Mouse (Mus musculus): ENCODE results near the gene Plekhm3. TPM values are rescaled to one million over a fixed set of nuclear protein-coding genes. Genes with fewer than 3 reads are reported as not detected.

Plekhm3 gene
- total RNA-seq, 2 experiments from 2014 or later, result 7.5 to 8.6 TPM

GRCm38 (mm10) chr1:64884007-64884406 is 72.6 kb downstream of the Plekhm3 start:
- no peak for DNase-seq
- intact Hi-C loops (cut with DNase I), result no loop called here

GRCm38 (mm10) chr1:64880613-64881012 is 76.0 kb downstream of the Plekhm3 start:
- intact Hi-C loops (cut with DNase I), result no loop called here

DNA sequence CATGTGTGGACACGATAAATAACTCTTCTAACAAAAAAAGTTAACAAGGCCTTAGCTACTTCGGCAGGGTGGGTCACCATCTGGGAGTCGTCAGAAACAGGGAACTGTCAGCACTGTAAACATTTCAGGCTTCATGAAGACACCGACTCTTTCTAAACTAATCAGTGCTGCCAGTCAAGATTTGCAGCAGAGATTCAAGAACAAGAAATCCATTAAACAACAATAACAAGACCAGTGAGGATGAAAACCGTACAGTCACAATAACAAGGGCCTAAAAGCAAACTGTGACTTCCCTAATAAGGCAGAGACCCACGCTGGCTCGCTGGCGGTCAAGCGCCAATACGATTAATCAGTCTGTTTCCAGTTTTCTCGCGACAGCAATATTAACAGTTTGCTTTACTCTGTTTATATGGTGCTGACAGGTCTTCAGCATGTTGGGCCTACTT is 77.8 kb downstream of the Plekhm3 start:
- no peak for DNase-seq
- intact Hi-C loops (cut with DNase I), result no loop called here

More at GRCm38 (mm10) chr1:64880613-64881012, 76.0 kb downstream of the Plekhm3 start:
- no peak for DNase-seq

DNA sequence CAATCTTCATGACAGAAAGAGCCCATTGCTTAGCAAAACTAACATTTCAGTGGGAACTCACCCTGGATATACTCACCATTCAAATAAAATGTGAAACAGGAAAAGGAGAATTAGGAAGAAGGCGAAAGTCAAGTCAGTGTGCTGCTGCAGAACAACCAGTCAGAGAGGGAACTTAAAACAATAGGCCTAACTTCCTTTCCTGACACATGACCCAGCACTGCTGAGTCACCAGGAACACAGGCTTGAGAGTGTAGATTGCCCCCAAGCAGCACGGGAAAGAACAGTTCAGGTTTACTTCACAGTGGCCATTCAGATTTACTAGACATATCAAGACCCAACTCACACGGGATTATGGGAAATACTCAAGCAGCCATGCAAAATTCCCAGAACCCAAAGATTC is 80.3 kb downstream of the Plekhm3 start:
- DNase-seq, result peak; percentile 18 to 35
- intact Hi-C loops (cut with DNase I), result no loop called here

- intact Hi-C loops (cut with DNase I), result no loop called here
- no peak for DNase-seq
These were observed 80.9 kb downstream of the Plekhm3 start for GRCm38 (mm10) chr1:64875712-64876111.

DNA sequence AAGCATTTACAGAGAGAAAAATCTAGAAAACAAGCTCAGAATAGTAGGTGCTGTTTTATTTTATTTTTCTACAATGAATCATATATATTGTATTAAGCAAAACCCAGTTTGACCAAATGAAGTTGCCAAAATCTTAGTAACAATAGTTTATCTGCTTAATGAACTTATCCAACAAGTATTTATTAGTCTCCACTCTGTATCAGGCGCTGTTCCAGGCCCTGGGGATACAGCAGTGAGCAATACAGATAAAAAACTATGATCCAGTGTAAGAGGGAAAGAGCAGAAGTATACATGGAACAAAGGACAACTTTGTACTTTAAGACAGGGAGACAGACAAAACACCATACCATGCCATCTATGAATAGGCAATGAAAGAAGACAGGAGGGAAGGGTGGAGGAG is 81.5 kb downstream of the Plekhm3 start:
- DNase-seq, result no peak
- intact Hi-C loops (cut with DNase I), result no loop called here

DNA sequence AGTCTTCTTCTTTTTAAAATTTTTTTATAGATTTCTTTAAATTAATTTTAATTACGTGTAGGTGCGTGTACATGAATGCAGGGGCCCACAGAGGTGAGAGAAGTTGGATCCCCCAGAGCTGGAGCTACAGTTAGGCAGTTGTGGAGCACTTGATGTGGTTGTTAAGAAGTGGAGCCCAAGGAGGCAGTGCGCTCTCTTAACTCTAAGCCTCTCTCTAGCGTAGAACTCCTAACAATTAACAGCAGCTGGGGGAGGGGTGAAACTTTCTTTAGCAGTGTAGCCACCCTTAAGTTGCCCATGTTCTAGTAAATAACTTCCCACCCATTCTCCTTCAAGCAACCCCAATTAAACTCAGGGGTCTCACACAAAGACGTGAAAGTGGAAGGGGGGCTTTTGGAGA is 84.7 kb downstream of the Plekhm3 start:
- DNase-seq, result no peak
- intact Hi-C loops (cut with DNase I), result no loop called here

GRCm38 (mm10) chr1:64867684-64868083 is 88.9 kb downstream of the Plekhm3 start:
- intact Hi-C loops (cut with DNase I), result no loop called here
- DNase-seq, result no peak

DNA sequence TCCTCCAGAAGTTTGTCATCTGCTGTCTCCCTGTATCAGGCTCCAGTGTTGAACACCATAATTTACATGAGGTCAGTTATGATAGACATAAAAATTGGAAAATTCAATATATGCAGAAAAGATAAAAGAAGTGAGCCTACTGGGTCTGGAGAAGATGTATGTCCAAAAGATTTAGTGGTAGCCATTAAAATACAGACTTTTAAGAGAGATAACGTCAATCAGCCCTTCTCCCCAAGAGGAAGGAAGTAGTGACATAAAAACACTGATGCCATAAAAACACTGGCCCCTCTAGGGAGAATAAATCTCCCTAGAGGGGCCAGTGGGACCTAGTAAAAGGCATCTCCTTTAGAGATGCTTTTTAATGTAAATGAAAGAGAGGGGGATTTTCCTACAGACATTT is 90.5 kb downstream of the Plekhm3 start:
- intact Hi-C loops (cut with DNase I), result no loop called here
- DNase-seq, result no peak

DNA sequence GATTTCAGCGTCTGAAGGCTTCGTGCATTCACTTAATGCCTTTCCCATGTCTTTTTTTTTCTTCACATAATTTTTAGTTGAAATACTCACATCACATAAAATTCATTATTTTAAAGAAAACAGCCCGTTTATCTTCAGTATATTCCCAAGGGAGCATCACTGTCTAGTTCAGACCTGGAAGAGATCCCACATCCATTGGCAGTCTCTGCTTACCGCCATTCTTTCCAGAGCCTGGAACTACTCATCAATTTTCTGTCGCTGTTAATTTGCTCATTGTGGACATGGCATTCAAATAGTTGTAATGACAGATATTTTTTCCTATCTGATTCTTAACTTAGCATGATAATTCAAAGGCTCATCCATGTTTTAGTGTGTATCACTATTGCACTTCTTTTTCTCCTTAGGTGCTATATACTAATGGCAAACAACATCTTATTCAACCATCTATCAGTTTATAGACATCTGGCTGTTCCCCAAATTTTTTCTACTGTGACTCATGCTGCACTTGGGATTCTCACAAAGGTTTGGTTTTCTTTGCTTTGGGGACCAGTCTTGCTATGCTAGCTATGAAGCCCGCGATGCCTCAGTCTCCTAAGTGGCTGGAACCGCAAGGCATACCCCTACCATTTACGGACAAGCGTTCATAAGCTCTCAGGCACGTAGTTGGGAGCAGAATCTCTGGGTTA is 96.2 kb downstream of the Plekhm3 start:
- intact Hi-C loops (cut with DNase I), result no loop called here

DNA sequence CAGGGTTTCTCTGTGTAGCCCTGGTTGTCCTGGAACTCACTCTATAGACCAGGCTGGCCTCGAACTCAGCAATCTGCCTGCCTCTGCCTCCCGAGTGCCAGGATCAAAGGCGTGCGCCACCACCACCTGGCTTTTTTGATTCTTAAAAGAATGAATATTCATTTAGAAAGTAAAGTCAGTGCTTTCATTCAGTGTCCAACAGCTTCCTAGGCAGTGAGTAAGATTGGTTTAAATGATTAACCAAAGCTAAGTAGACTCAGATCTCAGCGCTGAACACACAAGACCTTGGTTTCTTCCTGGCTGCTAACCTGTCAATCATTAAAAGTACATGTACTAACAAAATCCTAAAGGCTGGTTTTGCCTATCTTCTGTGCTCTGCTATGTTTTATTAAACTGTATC is 96.8 kb downstream of the Plekhm3 start:
- no peak for DNase-seq
- intact Hi-C loops (cut with DNase I), result no loop called here

More for the DNA sequence above, 96.2 kb downstream of the Plekhm3 start:
- no peak for DNase-seq

DNA sequence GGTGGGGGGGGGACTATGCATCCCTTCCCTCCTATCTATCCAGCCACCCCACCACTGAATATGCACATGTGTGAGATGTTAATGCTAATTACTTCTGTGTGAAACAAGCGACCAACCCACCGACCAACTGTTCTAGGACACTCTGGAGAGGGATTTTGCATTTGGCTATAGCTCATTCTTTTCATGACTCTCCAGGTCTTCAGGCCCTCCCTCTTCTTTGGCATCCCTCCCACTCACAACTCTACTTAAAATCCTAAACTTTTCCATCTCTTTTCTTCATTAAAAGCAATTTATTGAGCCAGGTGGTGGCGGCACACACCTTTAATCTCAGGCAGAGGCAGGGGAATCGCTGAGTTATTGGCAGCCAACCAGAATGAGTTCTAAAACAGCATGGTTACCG is 101.8 kb downstream of the Plekhm3 start:
- DNase-seq, result no peak
- intact Hi-C loops (cut with DNase I), result no loop called here

- no peak for DNase-seq
- intact Hi-C loops (cut with DNase I), result no loop called here
These were observed 102.6 kb downstream of the Plekhm3 start for GRCm38 (mm10) chr1:64853738-64854730.

GRCm38 (mm10) chr1:64853244-64853643 is 103.4 kb downstream of the Plekhm3 start:
- no peak for DNase-seq
- intact Hi-C loops (cut with DNase I), result no loop called here

- no peak for DNase-seq
- intact Hi-C loops (cut with DNase I), result no loop called here
These were observed 104.4 kb downstream of the Plekhm3 start for GRCm38 (mm10) chr1:64852272-64852671.

DNA sequence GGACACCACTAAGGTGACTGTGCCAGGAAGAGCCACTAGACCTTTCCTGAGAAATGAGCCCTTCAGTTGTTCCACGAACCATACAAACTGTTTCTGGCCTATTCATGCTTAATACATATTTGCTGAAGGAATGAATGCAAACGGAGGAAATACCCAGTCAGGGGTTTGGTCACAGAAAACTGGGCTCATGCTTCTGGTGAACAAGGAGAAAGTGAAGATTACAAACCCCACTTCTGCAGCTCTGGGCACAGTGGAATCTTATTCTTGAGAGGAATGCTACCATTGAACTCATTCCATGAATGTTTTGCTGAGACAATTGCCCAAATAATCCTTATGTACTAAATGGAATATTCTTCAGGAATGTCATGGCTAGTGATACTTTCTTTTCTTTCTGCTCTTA is 106.3 kb downstream of the Plekhm3 start:
- intact Hi-C loops (cut with DNase I), result no loop called here
- DNase-seq, result no peak

DNA sequence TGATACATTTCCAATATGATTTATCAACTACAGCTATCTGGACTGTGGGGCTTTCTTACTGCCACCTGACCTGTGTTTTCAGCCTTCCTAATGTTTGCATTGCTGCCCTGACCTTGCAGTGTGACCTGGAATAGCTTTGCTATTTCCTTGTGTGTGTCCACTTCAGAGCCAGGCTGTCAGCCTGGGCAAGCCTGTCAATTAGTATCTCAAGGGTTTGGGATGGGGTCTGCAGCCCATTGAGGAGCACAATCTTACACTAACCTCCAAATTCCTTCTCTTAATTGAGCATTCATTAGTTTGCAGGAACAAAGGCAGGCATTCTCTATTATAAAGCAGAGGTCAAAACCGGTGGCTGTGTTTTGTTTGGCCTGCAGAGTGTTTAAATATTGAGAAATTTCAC is 107.6 kb downstream of the Plekhm3 start:
- no peak for DNase-seq
- intact Hi-C loops (cut with DNase I), result no loop called here

GRCm38 (mm10) chr1:64848081-64848480 is 108.5 kb downstream of the Plekhm3 start:
- intact Hi-C loops (cut with DNase I), result no loop called here
- DNase-seq, result no peak

GRCm38 (mm10) chr1:64847565-64847964 is 109.1 kb downstream of the Plekhm3 start:
- DNase-seq, result no peak
- intact Hi-C loops (cut with DNase I), result no loop called here

GRCm38 (mm10) chr1:64844978-64845377 is 111.6 kb downstream of the Plekhm3 start:
- intact Hi-C loops (cut with DNase I), result no loop called here
- DNase-seq, result no peak

- intact Hi-C loops (cut with DNase I), result no loop called here
These were observed 112.6 kb downstream of the Plekhm3 start for GRCm38 (mm10) chr1:64843900-64844616.

More at GRCm38 (mm10) chr1:64843900-64844616, 112.6 kb downstream of the Plekhm3 start:
- DNase-seq, result no peak

Data from heart, postnatal 36 days (tissue).